Mouse (Mus musculus): ENCODE measurements around the gene Grifin. TPM values are rescaled to one million over a fixed set of nuclear protein-coding genes. Genes with fewer than 3 reads are reported as not detected.

Gene Grifin
- polyA plus RNA-seq, 1 experiment from 2014 or later, result not detected

DNA sequence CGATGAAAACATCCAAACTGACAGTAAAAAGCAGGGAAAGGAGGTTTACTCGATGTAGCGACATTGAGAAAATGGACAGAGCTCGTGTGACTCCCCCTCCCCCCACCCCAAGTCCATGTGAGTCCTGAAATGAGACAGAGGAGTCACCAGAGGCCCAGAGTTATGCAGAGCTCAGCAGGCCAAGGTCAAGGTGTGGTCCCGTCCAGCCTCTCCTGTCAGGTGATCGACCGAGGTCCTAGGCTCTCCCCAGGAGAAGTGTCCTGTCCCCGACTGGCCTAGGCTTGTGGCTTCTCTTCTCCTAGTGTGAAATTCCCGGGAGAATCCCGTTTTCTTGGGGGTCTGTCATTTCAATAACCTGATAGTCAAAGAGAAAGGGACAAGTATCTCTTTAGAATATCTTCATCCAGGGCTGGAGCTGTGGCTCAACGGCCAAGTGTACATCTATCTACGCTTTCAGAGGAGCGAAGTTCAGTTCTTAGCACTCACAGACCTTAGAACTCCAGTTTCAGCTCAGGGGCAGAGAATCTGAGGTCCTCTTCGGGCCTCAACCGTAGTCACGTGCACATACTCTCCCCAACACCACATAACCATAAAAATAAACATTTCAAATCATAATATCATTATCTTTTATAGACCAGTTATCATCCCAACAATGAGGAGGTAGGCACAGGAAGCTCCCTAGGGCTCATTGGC is 24.4 kb upstream of the Grifin start:
- Histone ChIP-seq H3K4me1 (peaks cover 19% of the 10 kb centered on the region), H3K27me3 (no peaks in the 10 kb centered on the region), H3K27ac (replicated peaks) (no peak overlapping the region), H3K4me2 (replicated peaks) (no peak overlapping the region), H3K4me3 (replicated peaks) (no peak overlapping the region), H3K36me3 (no peaks in the 10 kb centered on the region), H3K9ac (no peak overlapping the region), H3K9me3 (replicated peaks) (no peaks in the 10 kb centered on the region)
- ATAC-seq (ENCODE audit: insufficient number of reproducible peaks, low FRiP score, low TSS enrichment, low read depth), result no peak
- 87% methylated on average over 16 of the region's 16 CpGs for WGBS

DNA sequence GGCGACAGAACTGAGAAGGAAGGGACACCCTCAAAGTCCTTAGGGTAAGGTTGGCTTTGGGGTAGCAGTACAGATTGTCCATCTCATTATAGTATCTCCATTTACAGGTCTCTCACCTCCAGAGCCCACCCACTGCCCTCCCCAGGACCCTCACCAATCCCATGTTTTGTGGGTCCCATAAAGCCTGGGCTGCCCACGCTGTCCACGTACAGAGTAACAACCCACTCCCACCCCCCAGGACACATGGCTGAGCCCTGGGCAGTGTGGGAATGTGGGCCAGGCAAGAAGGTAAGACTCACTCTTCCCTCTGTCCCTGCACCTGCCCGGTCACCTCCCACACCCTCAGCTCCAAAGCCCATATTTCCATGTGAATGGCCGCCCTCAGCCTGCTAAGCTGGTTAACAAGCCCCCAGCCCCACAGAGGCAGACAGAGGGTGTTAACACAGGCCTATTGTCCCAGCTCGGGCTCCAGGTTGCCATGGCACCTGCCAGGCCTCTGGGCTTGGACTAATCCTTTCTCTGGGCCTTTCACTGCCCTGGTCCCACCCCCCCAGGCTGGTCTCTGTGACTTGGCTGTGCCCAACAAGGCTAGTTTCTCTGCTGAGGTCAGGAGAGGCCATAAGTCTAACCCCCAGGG is 19.0 kb upstream of the Grifin start:
- no peak overlapping the region for H3K4me2 ChIP-seq (replicated peaks)
- H3K9ac ChIP-seq, result no peak overlapping the region
- 36% methylated on average over 6 of the region's 6 CpGs for WGBS
- no peaks in the 10 kb centered on the region for H3K27me3 ChIP-seq
- ATAC-seq (ENCODE audit: insufficient number of reproducible peaks, low FRiP score, low TSS enrichment, low read depth), result no peak
- no peaks in the 10 kb centered on the region for H3K9me3 ChIP-seq (replicated peaks)
- peaks cover 52% of the 10 kb centered on the region for H3K4me1 ChIP-seq
- no peak overlapping the region for H3K4me3 ChIP-seq (replicated peaks)
- no peaks in the 10 kb centered on the region for H3K36me3 ChIP-seq
- H3K27ac ChIP-seq (replicated peaks), result peak overlapping the region; percentile 72; the same call in 1 of the 2 replicates

DNA sequence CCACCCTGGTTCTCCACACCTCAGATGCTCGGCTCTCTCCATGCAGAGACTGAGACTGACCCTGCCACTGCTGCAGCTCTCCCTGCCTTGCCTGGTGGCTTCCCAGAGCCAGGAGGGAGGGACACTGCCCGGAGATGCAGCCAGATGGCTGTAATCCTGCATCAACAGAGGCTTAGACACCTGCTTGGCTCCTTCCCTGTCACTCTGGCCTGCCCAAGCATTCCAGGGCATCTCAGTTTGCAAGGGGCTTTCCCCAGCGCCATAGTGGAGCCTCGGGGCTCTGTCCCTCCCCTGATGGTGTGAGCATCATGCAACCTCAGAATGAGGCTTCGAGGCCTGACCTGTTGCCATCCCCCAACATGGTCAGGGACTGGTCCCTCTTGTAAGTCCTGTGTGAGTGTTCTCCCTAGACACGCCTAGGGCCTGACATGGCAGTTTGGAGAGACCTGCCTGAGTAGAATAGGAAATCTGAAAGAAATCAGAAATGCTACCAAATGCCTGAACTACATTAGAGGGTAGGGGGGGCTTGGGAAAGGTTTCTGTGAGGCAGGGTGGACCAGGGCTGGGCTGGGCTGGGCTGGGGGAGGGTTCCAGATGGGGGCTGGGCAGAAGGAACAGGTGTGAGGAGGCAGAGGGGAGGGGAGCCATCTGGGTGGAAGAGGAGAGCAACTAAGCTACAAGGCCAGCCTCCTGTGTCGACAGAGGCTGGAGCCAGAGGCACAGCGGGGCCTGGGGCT is 18.3 kb upstream of the Grifin start:
- 31% methylated on average over 8 of the region's 8 CpGs for WGBS
- no peaks in the 10 kb centered on the region for H3K9me3 ChIP-seq (replicated peaks)
- H3K9ac ChIP-seq, result no peak overlapping the region
- ATAC-seq (ENCODE audit: insufficient number of reproducible peaks, low FRiP score, low TSS enrichment, low read depth), result 0 out of 2 replicates have a peak, but pooled peaks have one; percentile 28
- H3K4me3 ChIP-seq (replicated peaks), result no peak overlapping the region
- H3K27ac ChIP-seq (replicated peaks), result peak overlapping the region; percentile 72
- peaks cover 55% of the 10 kb centered on the region for H3K4me1 ChIP-seq
- no peaks in the 10 kb centered on the region for H3K36me3 ChIP-seq
- H3K4me2 ChIP-seq (replicated peaks), result no peak overlapping the region
- no peaks in the 10 kb centered on the region for H3K27me3 ChIP-seq

DNA sequence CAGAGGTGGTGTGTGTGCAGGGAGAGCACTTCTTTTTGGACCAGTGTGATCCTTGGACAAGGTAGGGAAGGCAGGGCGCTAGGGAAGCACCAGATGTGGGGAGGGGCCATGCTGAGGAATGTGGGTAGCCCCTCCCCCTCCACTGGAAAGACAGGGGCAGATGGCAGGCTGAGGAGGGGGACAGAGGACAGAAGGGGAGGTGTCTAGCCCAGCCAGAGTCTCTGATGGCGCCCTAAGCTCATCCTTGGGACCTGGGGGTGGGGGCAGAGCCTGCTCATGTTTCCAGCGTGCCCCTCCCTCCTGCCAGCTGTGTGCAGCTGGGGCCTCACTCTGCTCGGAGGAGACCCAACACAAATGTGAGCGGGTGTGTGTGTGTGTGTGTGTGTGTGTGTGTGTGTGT is 16.7 kb upstream of the Grifin start:
- Histone ChIP-seq H3K27ac (replicated peaks) (peak overlapping the region; percentile 61), H3K4me3 (replicated peaks) (no peak overlapping the region), H3K27me3 (no peaks in the 10 kb centered on the region), H3K9ac (no peak overlapping the region), H3K4me2 (replicated peaks) (no peak overlapping the region; the same call in 1 of the 2 replicates), H3K9me3 (replicated peaks) (no peaks in the 10 kb centered on the region), H3K36me3 (no peaks in the 10 kb centered on the region), H3K4me1 (peaks cover 51% of the 10 kb centered on the region)
- WGBS, result 6% methylated on average over 5 of the region's 5 CpGs
- ATAC-seq (ENCODE audit: insufficient number of reproducible peaks, low FRiP score, low TSS enrichment, low read depth), result peak; percentile 58

DNA sequence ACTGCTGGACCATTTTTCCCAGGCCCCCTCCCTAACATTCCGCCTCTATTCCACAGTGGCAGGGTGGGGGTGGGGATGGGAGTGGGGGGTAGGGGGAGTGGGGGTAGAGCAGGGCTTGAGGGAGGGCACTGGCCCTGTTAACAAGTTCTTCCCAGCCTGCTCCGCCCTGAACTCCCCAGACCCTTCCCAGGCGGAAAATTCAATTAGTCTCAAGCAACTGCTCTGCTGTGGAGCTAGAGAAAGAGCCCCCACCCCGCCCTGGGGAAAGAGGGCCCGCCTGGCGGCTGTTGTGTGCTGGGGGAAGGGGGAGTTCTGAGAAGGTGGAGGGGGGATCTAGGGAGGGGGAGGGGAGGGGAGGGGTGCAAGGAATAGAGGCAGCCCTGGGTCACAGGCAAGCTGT is 14.9 kb upstream of the Grifin start:
- Histone ChIP-seq H3K4me1 (peaks cover 47% of the 10 kb centered on the region), H3K4me2 (replicated peaks) (0 out of 2 replicates have a peak overlapping the region, but pooled peaks have one; percentile 8), H3K4me3 (replicated peaks) (no peak overlapping the region), H3K9ac (no peak overlapping the region), H3K27ac (replicated peaks) (peak overlapping the region; percentile 82), H3K27me3 (no peaks in the 10 kb centered on the region), H3K36me3 (no peaks in the 10 kb centered on the region), H3K9me3 (replicated peaks) (no peaks in the 10 kb centered on the region)
- WGBS, result 9% methylated on average over 6 of the region's 6 CpGs
- ATAC-seq (ENCODE audit: insufficient number of reproducible peaks, low FRiP score, low TSS enrichment, low read depth), result peak; percentile 77

DNA sequence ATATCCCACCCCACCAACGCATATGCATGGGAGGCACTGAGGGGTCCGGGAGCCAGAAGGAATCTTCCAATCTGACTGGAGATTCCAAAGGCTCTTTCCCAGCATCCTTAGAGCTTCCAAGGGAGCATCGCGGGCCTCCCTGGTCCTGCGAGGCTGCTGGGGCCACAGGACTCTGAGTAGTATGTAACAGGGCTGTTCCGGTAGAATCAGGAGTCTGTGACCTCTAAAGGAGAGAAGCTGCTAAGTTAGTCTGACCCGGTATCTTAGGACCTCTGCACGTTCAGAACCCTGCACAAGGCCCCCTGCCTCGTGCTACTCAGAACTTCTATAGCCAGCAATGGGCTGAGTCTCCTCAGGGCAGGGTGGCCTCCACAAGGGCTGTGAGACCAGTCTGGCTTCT is 14.3 kb upstream of the Grifin start:
- no peak for ATAC-seq (ENCODE audit: insufficient number of reproducible peaks, low FRiP score, low TSS enrichment, low read depth)
- 0 out of 2 replicates have a peak overlapping the region, but pooled peaks have one; percentile 8 for H3K4me2 ChIP-seq (replicated peaks)
- 28% methylated on average over 9 of the region's 9 CpGs for WGBS

DNA sequence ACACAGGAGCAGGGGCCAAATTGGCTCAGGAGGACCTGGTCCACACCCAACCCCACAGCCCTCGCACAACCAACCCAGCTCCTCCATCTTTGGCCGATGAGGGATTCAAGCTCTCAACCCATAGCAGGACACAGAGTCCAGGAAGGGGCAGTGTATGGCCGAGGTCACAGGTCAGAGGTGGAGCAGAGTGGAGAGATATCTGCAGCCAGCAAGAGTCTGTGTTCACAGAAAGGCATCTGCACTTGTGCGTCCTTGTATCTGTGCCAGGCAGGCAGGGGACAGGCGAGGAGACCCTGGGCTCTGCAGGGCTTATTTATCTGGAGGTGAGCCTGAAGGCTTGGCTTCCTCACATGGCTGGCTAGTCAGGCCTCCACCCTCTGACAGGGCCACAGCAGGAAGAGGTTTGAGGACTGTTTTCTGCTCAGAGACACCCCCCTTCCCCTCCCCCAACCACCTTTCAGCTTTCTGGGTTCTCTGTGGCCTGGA is 10.6 kb upstream of the Grifin start:
- H3K27ac ChIP-seq (replicated peaks), result no peak overlapping the region
- H3K4me1 ChIP-seq, result peaks cover 24% of the 10 kb centered on the region
- H3K9ac ChIP-seq, result no peak overlapping the region
- no peak for ATAC-seq (ENCODE audit: insufficient number of reproducible peaks, low FRiP score, low TSS enrichment, low read depth)
- H3K4me2 ChIP-seq (replicated peaks), result no peak overlapping the region
- no peaks in the 10 kb centered on the region for H3K9me3 ChIP-seq (replicated peaks)
- H3K27me3 ChIP-seq, result no peaks in the 10 kb centered on the region
- H3K4me3 ChIP-seq (replicated peaks), result no peak overlapping the region
- H3K36me3 ChIP-seq, result no peaks in the 10 kb centered on the region
- 42% methylated on average over 5 of the region's 5 CpGs for WGBS

More for the DNA sequence above, 14.3 kb upstream of the Grifin start:
- no peaks in the 10 kb centered on the region for H3K9me3 ChIP-seq (replicated peaks)
- no peaks in the 10 kb centered on the region for H3K36me3 ChIP-seq
- peaks cover 47% of the 10 kb centered on the region for H3K4me1 ChIP-seq
- H3K4me3 ChIP-seq (replicated peaks), result no peak overlapping the region
- peak overlapping the region; percentile 82 for H3K27ac ChIP-seq (replicated peaks)
- no peaks in the 10 kb centered on the region for H3K27me3 ChIP-seq
- H3K9ac ChIP-seq, result no peak overlapping the region

DNA sequence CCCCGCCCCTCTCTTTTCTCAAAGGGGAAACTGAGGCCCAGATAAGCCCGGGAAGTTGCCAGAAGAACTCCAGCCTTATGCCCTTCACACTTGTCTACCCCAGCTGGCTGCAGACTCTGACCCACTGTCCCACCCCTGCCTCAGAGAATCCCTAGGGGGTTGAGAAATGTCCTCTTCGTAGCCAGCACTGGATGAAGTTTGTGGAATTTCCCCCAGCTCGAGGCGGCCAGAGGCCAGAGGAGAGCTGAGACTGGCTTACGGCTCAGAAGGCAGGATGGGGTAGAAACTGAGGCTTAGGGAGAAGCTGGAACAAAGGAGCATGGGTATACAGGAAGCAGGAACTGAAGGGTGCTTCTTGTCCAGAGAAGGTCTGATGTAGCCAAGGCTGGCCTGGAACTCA is 7.7 kb upstream of the Grifin start:
- ATAC-seq (ENCODE audit: insufficient number of reproducible peaks, low FRiP score, low TSS enrichment, low read depth), result no peak
- H3K4me2 ChIP-seq (replicated peaks), result no peak overlapping the region
- H3K27ac ChIP-seq (replicated peaks), result no peak overlapping the region
- H3K9ac ChIP-seq, result no peak overlapping the region
- H3K36me3 ChIP-seq, result no peaks in the 10 kb centered on the region
- H3K9me3 ChIP-seq (replicated peaks), result no peaks in the 10 kb centered on the region
- no peak overlapping the region for H3K4me3 ChIP-seq (replicated peaks)
- peaks cover 23% of the 10 kb centered on the region for H3K4me1 ChIP-seq
- 63% methylated on average over 6 of the region's 6 CpGs for WGBS
- H3K27me3 ChIP-seq, result no peaks in the 10 kb centered on the region

DNA sequence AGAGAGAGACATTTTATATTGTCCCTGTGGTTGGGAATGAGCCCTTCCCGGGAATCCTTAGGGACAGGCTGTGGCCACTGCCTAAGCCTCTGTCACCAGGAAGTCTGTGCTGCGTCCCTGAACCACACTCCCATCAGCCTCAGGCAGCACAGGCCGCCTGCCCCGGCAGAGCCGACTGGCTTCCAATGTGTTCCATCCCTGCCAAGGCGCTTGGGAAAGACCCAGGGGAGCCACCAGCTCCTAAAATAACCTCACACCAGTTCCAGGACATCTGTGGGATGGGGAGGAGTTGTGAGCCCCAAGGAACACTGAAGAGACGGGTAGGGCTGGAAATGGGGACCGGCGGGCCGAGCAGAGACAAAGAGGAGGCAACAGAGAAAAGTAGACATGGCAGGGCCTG is 6.8 kb upstream of the Grifin start:
- Histone ChIP-seq H3K4me1 (peaks cover 32% of the 10 kb centered on the region), H3K27ac (replicated peaks) (no peak overlapping the region; the same call in 1 of the 2 replicates), H3K4me2 (replicated peaks) (no peak overlapping the region), H3K9me3 (replicated peaks) (no peaks in the 10 kb centered on the region), H3K4me3 (replicated peaks) (no peak overlapping the region), H3K9ac (no peak overlapping the region), H3K36me3 (no peaks in the 10 kb centered on the region), H3K27me3 (no peaks in the 10 kb centered on the region)
- ATAC-seq (ENCODE audit: insufficient number of reproducible peaks, low FRiP score, low TSS enrichment, low read depth), result no peak
- 37% methylated on average over 10 of the region's 10 CpGs for WGBS

DNA sequence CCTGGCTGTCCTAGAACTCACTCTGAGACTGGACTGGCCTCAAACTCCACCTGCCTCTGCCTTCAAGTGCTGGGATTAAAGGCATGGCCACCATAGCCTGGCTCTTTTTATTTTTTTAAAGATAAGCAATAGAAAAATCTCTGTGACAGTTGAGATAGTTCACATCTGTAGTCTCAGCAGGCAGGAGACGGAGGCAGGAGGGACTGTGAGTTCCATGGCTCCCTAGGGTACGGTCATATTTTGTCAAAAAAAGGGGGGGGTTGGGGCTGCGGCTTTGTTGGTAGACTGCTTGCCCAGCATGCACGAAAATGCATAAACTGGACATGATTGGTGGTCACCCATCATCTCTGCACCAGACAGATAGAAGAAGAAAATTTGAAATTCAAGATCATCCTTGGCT is 6.3 kb upstream of the Grifin start:
- H3K36me3 ChIP-seq, result no peaks in the 10 kb centered on the region
- no peak overlapping the region for H3K4me3 ChIP-seq (replicated peaks)
- peaks cover 36% of the 10 kb centered on the region for H3K4me1 ChIP-seq
- 0 out of 2 replicates have a peak overlapping the region, but pooled peaks have one; percentile 4 for H3K27ac ChIP-seq (replicated peaks)
- H3K27me3 ChIP-seq, result no peaks in the 10 kb centered on the region
- H3K9me3 ChIP-seq (replicated peaks), result no peaks in the 10 kb centered on the region
- H3K4me2 ChIP-seq (replicated peaks), result no peak overlapping the region
- H3K9ac ChIP-seq, result no peak overlapping the region
- 66% methylated on average over 4 of the region's 4 CpGs for WGBS
- no peak for ATAC-seq (ENCODE audit: insufficient number of reproducible peaks, low FRiP score, low TSS enrichment, low read depth)

DNA sequence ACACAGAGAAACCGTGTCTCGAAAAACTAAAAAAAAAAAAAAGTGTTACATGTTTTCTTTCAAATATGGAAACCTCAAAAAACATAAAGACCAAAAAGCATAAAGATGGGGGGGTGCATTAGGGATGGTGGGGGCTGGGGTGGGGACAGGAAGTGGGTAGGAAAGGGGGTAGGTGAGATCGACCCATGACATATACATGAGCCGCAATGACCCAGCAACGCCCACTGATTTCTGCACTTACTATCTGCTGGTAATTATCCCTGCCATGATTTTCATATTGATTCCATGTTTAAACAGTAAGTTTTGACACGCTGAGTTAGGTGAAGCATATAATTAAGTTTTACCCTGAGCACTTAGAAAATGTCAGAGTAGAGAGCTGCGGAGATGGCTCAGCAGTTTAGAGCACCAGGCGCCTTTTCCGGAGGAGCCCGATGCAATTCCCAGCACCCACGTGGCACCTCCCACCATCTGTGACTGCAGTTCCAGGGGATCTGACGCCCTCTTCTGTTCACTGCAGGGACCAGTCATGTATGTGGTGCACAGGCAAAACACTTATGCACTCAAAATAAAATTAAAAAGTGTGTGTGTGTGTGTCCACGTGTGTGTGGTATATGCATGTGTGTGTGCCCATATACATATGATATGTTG is 5.5 kb upstream of the Grifin start:
- no peaks in the 10 kb centered on the region for H3K9me3 ChIP-seq (replicated peaks)
- WGBS, result 74% methylated on average over 13 of the region's 13 CpGs
- no peak overlapping the region for H3K4me3 ChIP-seq (replicated peaks)
- peaks cover 44% of the 10 kb centered on the region for H3K4me1 ChIP-seq
- no peak overlapping the region for H3K4me2 ChIP-seq (replicated peaks)
- no peak overlapping the region for H3K27ac ChIP-seq (replicated peaks)
- H3K27me3 ChIP-seq, result no peaks in the 10 kb centered on the region
- no peak overlapping the region for H3K9ac ChIP-seq
- H3K36me3 ChIP-seq, result no peaks in the 10 kb centered on the region
- ATAC-seq (ENCODE audit: insufficient number of reproducible peaks, low FRiP score, low TSS enrichment, low read depth), result no peak
